21 mouse cellular contexts compared by ENCODE assay signal in the genomic region with DNA sequence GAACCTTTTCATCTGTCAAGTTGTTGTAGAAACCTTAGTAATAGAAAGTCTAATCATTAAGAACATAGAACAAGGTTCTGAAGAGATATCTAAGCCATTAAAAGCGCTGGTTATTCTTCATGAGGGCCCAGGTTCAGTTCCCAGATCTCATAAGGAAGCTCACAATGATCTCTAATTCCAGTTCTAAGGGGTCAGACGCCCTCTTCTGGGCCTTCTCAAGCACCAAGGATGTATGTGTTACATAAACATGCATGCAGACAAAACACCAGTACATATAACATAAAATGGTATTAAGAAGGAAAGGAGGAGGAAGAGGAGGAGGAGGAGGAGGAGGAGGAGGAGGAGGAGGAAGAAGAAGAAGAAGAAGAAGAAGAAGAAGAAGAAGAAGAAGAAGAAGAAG.
"Had no signal": no experiment of that assay in that cellular context is flagged by ENCODE, and none has a peak within 500 bp of the region (broad histone marks: within the 10 kb centered on the region; RNA-seq: fewer than 3 reads in every experiment).

No protein-coding gene starts in this region.

- H3K9me3 ChIP-seq: kidney, embryonic 15.5 days; limb, embryonic 15.5 days; liver, embryonic 13.5 days; midbrain, embryonic 12.5 days; midbrain, embryonic 15.5 days; neural tube, embryonic 12.5 days; neural tube, embryonic 15.5 days had no signal

- H3K27me3 ChIP-seq: kidney, embryonic 15.5 days; limb, embryonic 15.5 days; liver, embryonic 13.5 days; midbrain, embryonic 12.5 days; midbrain, embryonic 15.5 days; neural tube, embryonic 12.5 days; neural tube, embryonic 15.5 days had no signal

- H3K4me1 ChIP-seq: liver, embryonic 13.5 days; midbrain, embryonic 12.5 days; midbrain, embryonic 15.5 days; neural tube, embryonic 12.5 days had no signal

- H3K4me2 ChIP-seq: kidney, embryonic 15.5 days; limb, embryonic 15.5 days; liver, embryonic 13.5 days; midbrain, embryonic 12.5 days; midbrain, embryonic 15.5 days; neural tube, embryonic 12.5 days; neural tube, embryonic 15.5 days had no signal

- H3K4me3 ChIP-seq: kidney, embryonic 15.5 days; limb, embryonic 15.5 days; liver, embryonic 13.5 days; midbrain, embryonic 12.5 days; midbrain, embryonic 15.5 days; neural tube, embryonic 12.5 days; neural tube, embryonic 15.5 days had no signal

- ATAC-seq: midbrain, embryonic 15.5 days had no signal

- DNase-seq: kidney, adult 2 months; kidney, postnatal 10 days; kidney, postnatal 36 days; layer of hippocampus, adult 9-11 months; liver, embryonic 13.5 days; lung, adult 2 months; lung, postnatal 14 days; right cerebral cortex, adult 18-20 months; right cerebral cortex, postnatal 14 days; right cerebral cortex, postnatal 4 days; thymus, adult 2 months; thymus, postnatal 14 days; thymus, postnatal 4 days had no signal

- H3K9ac ChIP-seq: kidney, embryonic 15.5 days; limb, embryonic 15.5 days; liver, embryonic 13.5 days; midbrain, embryonic 12.5 days; midbrain, embryonic 15.5 days; neural tube, embryonic 12.5 days; neural tube, embryonic 15.5 days had no signal

- H3K36me3 ChIP-seq: kidney, embryonic 15.5 days; limb, embryonic 15.5 days; liver, embryonic 13.5 days; midbrain, embryonic 12.5 days; midbrain, embryonic 15.5 days; neural tube, embryonic 12.5 days; neural tube, embryonic 15.5 days had no signal

- H3K27ac ChIP-seq: kidney, embryonic 15.5 days; limb, embryonic 15.5 days; liver, embryonic 13.5 days; macrophage; midbrain, embryonic 12.5 days; midbrain, embryonic 15.5 days; neural tube, embryonic 12.5 days; neural tube, embryonic 15.5 days; stomach, postnatal 0 days had no signal
